Mouse (Mus musculus) lung, adult 2 months (tissue): ENCODE measurements at regions not wholly inside any gene's neighbourhood (a gene's known extent, or its start where the extent isn't known, plus 50 kb on each side); places are given as distances from the start of the nearest gene placed in this dataset.

Experiments
- DNase-seq: peaks from one replicate; pipeline ENCODE4 v3.0.0; 2022
- H3K4me1 ChIP-seq: fragments of 200-500 bp; 2 replicates; pipeline ENCODE4 v1.6.1; 2011; ENCODE audit warnings: low read length; ENCODE audit not compliant: control insufficient read depth, insufficient read depth
- H3K4me3 ChIP-seq: fragments of 200-500 bp; replicated peaks from 2 replicates; pipeline ENCODE3; 2011; ENCODE audit warnings: low read depth, mild to moderate bottlenecking, control low read depth, low read length; ENCODE audit errors: extremely low read depth
- CTCF ChIP-seq: fragments of 200-500 bp; IDR thresholded peaks from 2 replicates; pipeline ENCODE4 v1.5.1; 2011; ENCODE audit warnings: mild to moderate bottlenecking, low read length, control low read depth; ENCODE audit not compliant: insufficient read depth
- POLR2A ChIP-seq: fragments of 200-500 bp; IDR thresholded peaks from 2 replicates; pipeline ENCODE4 v1.6.1; 2011; ENCODE audit warnings: low read depth, mild to moderate bottlenecking, control low read depth, low read length, borderline replicate concordance; ENCODE audit errors: extremely low read depth
- WGBS: fragments of 180-500 bp; shearing (Covaris S2); methylation state at CpG from one replicate; pipeline ENCODE4 v1.1.7; 2018; 5-methylcytosine and 5-hydroxymethylcytosine counted together

- WGBS, result 50% methylated on average over 3 of the region's 3 CpGs
- TF ChIP-seq POLR2A (no peak), CTCF (no peak)
- H3K4me1 ChIP-seq, result no peaks in the 10 kb centered on the region
- H3K4me3 ChIP-seq, result no peak overlapping the region
- DNase-seq, result no peak
Observed at GRCm38 (mm10) chr8:92518486-92518885, 155.6 kb upstream of the Irx6 start.

GRCm38 (mm10) chr8:92522519-92522918 lies 151.6 kb upstream of the Irx6 start:
- WGBS, result 58% methylated on average over 6 of the region's 6 CpGs
- peak; percentile 21 for DNase-seq
- TF ChIP-seq CTCF (no peak), POLR2A (no peak)
- Histone ChIP-seq H3K4me1 (no peaks in the 10 kb centered on the region), H3K4me3 (no peak overlapping the region)

- no peak for DNase-seq
- 62% methylated on average over 11 of the region's 11 CpGs for WGBS
- TF ChIP-seq CTCF (no peak), POLR2A (no peak)
- Histone ChIP-seq H3K4me3 (no peak overlapping the region), H3K4me1 (no peaks in the 10 kb centered on the region)
Observed at GRCm38 (mm10) chr8:92529756-92530155, 144.3 kb upstream of the Irx6 start.

- Histone ChIP-seq H3K4me3 (no peak overlapping the region), H3K4me1 (no peaks in the 10 kb centered on the region)
- no peak for TF ChIP-seq CTCF
- TF ChIP-seq POLR2A, result no peak
- WGBS, result 32% methylated on average over 2 of the region's 2 CpGs
- no peak for DNase-seq
Observed at GRCm38 (mm10) chr8:92540636-92541035, 133.5 kb upstream of the Irx6 start.

- Histone ChIP-seq H3K4me1 (no peaks in the 10 kb centered on the region), H3K4me3 (no peak overlapping the region)
- TF ChIP-seq POLR2A (no peak), CTCF (no peak)
- no peak for DNase-seq
- WGBS, result 47% methylated on average over 17 of the region's 17 CpGs
Observed at GRCm38 (mm10) chr8:92545347-92546059, 128.6 kb upstream of the Irx6 start.

- 86% methylated on average over 12 of the region's 12 CpGs for WGBS
Observed at GRCm38 (mm10) chr8:92555140-92555539, 118.9 kb upstream of the Irx6 start.

GRCm38 (mm10) chr8:92555631-92556030 lies 118.5 kb upstream of the Irx6 start:
- H3K4me1 ChIP-seq, result no peaks in the 10 kb centered on the region
- no peak for TF ChIP-seq POLR2A
- no peak for TF ChIP-seq CTCF
- WGBS, result 78% methylated on average over 7 of the region's 7 CpGs

More at GRCm38 (mm10) chr8:92555140-92555539, 118.9 kb upstream of the Irx6 start:
- TF ChIP-seq POLR2A (no peak), CTCF (no peak)
- H3K4me3 ChIP-seq, result no peak overlapping the region
- no peaks in the 10 kb centered on the region for H3K4me1 ChIP-seq
- no peak for DNase-seq

GRCm38 (mm10) chr8:92562471-92562870 lies 111.6 kb upstream of the Irx6 start:
- TF ChIP-seq CTCF (no peak), POLR2A (no peak)
- H3K4me3 ChIP-seq, result no peak overlapping the region
- DNase-seq, result no peak
- no peaks in the 10 kb centered on the region for H3K4me1 ChIP-seq
- 56% methylated on average over 5 of the region's 5 CpGs for WGBS

More at GRCm38 (mm10) chr8:92555631-92556030, 118.5 kb upstream of the Irx6 start:
- no peak overlapping the region for H3K4me3 ChIP-seq
- no peak for DNase-seq

- TF ChIP-seq POLR2A (no peak), CTCF (no peak)
Observed at GRCm38 (mm10) chr8:92562962-92563361, 111.1 kb upstream of the Irx6 start.

GRCm38 (mm10) chr8:92569650-92570049 lies 104.4 kb upstream of the Irx6 start:
- TF ChIP-seq POLR2A (no peak), CTCF (no peak)
- 70% methylated on average over 10 of the region's 10 CpGs for WGBS
- H3K4me1 ChIP-seq, result no peaks in the 10 kb centered on the region

More at GRCm38 (mm10) chr8:92562962-92563361, 111.1 kb upstream of the Irx6 start:
- DNase-seq, result no peak
- WGBS, result 69% methylated on average over 5 of the region's 5 CpGs
- Histone ChIP-seq H3K4me3 (no peak overlapping the region), H3K4me1 (no peaks in the 10 kb centered on the region)

More at GRCm38 (mm10) chr8:92569650-92570049, 104.4 kb upstream of the Irx6 start:
- DNase-seq, result no peak
- H3K4me3 ChIP-seq, result no peak overlapping the region
